Mouse (Mus musculus): Measurements from ENCODE around the gene Lcn10. TPM values are rescaled to one million over a fixed set of nuclear protein-coding genes. Genes with fewer than 3 reads are reported as not detected.

The Lcn10 gene
- total RNA-seq, 2 experiments from 2014 or later: not detected

- TF ChIP-seq CTCF (conservative IDR thresholded peaks at IDR 0.05): no peak
- no peak for DNase-seq (ENCODE audit: low spot score in 2 of 2)
- Histone ChIP-seq H3K27ac (no peak overlapping the region), H3K4me3 (no peak overlapping the region)
Observed at GRCm38 (mm10) chr2:25717222-25717621, 34.7 kb downstream of the Lcn10 start.

- no peak overlapping the region for H3K27ac ChIP-seq
- no peak overlapping the region for H3K4me3 ChIP-seq
- no peak for DNase-seq (ENCODE audit: low spot score in 2 of 2)
- no peak for TF ChIP-seq CTCF (conservative IDR thresholded peaks at IDR 0.05)
Observed at GRCm38 (mm10) chr2:25733199-25733930, 50.8 kb downstream of the Lcn10 start.

Other genes starting within 250 kb of the Lcn10 start
- gene Clic3, start 225.9 kb upstream of the Lcn10 start, total RNA-seq (2021): under 1 TPM in 1 of 2 experiments, not detected in 1; 0.49 TPM
- gene Paxx, start 221.6 kb upstream of the Lcn10 start, total RNA-seq (2021): 10 to 100 TPM; 55.7 to 62.1 TPM
- 100 to 1,000 TPM; 541 to 735 TPM for gene Ptgds, start 212.7 kb upstream of the Lcn10 start, total RNA-seq (2021)
- gene Lcn12, start 188.8 kb upstream of the Lcn10 start, total RNA-seq (2021): not detected
- 100 to 1,000 TPM; 109 to 120 TPM for gene Fbxw5, start 182.0 kb upstream of the Lcn10 start, total RNA-seq (2021)
- 1 to 10 TPM in 1 of 2 experiments, under 1 TPM in 1; 0.97 to 1.5 TPM for gene C8g, start 181.0 kb upstream of the Lcn10 start, total RNA-seq (2021)
- 10 to 100 TPM; 10.9 to 12.0 TPM for gene Traf2, start 135.8 kb upstream of the Lcn10 start, total RNA-seq (2021)
- gene Edf1, start 124.9 kb upstream of the Lcn10 start, total RNA-seq (2021): 100 to 1,000 TPM; 193 to 200 TPM
- 1 to 10 TPM; 2.8 to 3.5 TPM for gene Mamdc4, start 107.9 kb upstream of the Lcn10 start, total RNA-seq (2021)
- 10 to 100 TPM; 59.1 to 67.5 TPM for gene Phpt1, start 107.5 kb upstream of the Lcn10 start, total RNA-seq (2021)
- 100 to 1,000 TPM; 106 to 120 TPM for gene Ajm1, start 101.0 kb upstream of the Lcn10 start, total RNA-seq (2021)
- gene Rabl6, start 74.2 kb upstream of the Lcn10 start, total RNA-seq (2021): 100 to 1,000 TPM; 149 to 151 TPM
- gene Ccdc183, start 65.0 kb upstream of the Lcn10 start, total RNA-seq (2021): not detected
- gene Tmem141, start 60.7 kb upstream of the Lcn10 start, total RNA-seq (2021): 10 to 100 TPM; 14.1 to 15.4 TPM
- gene Fcna, start 54.7 kb upstream of the Lcn10 start, total RNA-seq (2021): under 1 TPM; 0.79 TPM
- not detected for gene Lcn8, start 29.6 kb upstream of the Lcn10 start, total RNA-seq (2021)
- not detected for gene Lcn5, start 24.8 kb upstream of the Lcn10 start, total RNA-seq (2021)
- gene Lcn6, start 5.9 kb upstream of the Lcn10 start, total RNA-seq (2021): not detected
- not detected for gene Obp2a, start 17.3 kb downstream of the Lcn10 start, total RNA-seq (2021)
- gene Bmyc, start 24.0 kb downstream of the Lcn10 start, total RNA-seq (2021): 10 to 100 TPM; 83.7 to 88.9 TPM
- gene Obp2b, start 54.3 kb downstream of the Lcn10 start, total RNA-seq (2021): under 1 TPM in 1 of 2 experiments, not detected in 1; 0.86 TPM
- gene Lcn3, start 82.8 kb downstream of the Lcn10 start, total RNA-seq (2021): not detected
- not detected for gene Lcn11, start 94.3 kb downstream of the Lcn10 start, total RNA-seq (2021)
- gene Gm13539, start 99.5 kb downstream of the Lcn10 start, total RNA-seq (2021): not detected
- gene Glt6d1, start 133.1 kb downstream of the Lcn10 start, total RNA-seq (2021): not detected
- gene Lcn9, start 140.4 kb downstream of the Lcn10 start, total RNA-seq (2021): not detected
- not detected for gene Sohlh1, start 164.5 kb downstream of the Lcn10 start, total RNA-seq (2021)
- 10 to 100 TPM; 44.5 to 48.4 TPM for gene Kcnt1, start 181.0 kb downstream of the Lcn10 start, total RNA-seq (2021)